Mouse (Mus musculus) neural tube, embryonic 13.5 days (tissue): Measurements from ENCODE around the gene Dnajc1. TPM values are rescaled to one million over a fixed set of nuclear protein-coding genes. Genes with fewer than 3 reads are reported as not detected.

Source experiments
- ATAC-seq: fragments of 200-750 bp; cut with Nextera tagmentation; 2 replicates; pipeline ENCODE4 v1.8.0; 2017; ENCODE audit warnings: low read depth, mild to moderate bottlenecking, moderate TSS enrichment, moderate library complexity
- H3K27ac ChIP-seq: fragments of 300-500 bp; sonication (generic); replicated peaks from 2 replicates; pipeline ENCODE4 v1.5.1; 2015; ENCODE audit warnings: moderate library complexity, mild to moderate bottlenecking, inconsistent platforms
- H3K27me3 ChIP-seq: fragments of 300-500 bp; sonication (generic); 2 replicates; pipeline ENCODE4 v1.6.1; 2015; ENCODE audit warnings: mild to moderate bottlenecking, inconsistent platforms
- H3K36me3 ChIP-seq: fragments of 300-500 bp; sonication (generic); 2 replicates; pipeline ENCODE4 v1.6.1; 2015; ENCODE audit warnings: mild to moderate bottlenecking, inconsistent platforms
- H3K4me1 ChIP-seq: fragments of 300-500 bp; sonication (generic); replicated peaks from 2 replicates; pipeline ENCODE4 v1.6.1; 2015; ENCODE audit warnings: inconsistent platforms
- H3K4me2 ChIP-seq: fragments of 300-500 bp; sonication (generic); 2 replicates; pipeline ENCODE4 v1.6.1; 2015; ENCODE audit warnings: inconsistent platforms, mild to moderate bottlenecking, moderate library complexity
- H3K4me3 ChIP-seq: fragments of 300-500 bp; sonication (generic); 2 replicates; pipeline ENCODE4 v1.5.1; 2015; ENCODE audit warnings: mild to moderate bottlenecking, inconsistent platforms
- H3K9ac ChIP-seq: fragments of 300-500 bp; sonication (generic); 2 replicates; pipeline ENCODE4 v1.6.1; 2015; ENCODE audit warnings: moderate library complexity, mild to moderate bottlenecking, inconsistent platforms
- H3K9me3 ChIP-seq: fragments of 300-500 bp; sonication (generic); 2 replicates; pipeline ENCODE4 v1.6.1; 2016; ENCODE audit warnings: inconsistent platforms
- WGBS: fragments of 180-500 bp; shearing (Covaris S2); methylation state at CpG from one replicate; pipeline ENCODE4 v1.1.7; 2015; 5-methylcytosine and 5-hydroxymethylcytosine counted together
- polyA plus RNA-seq: library from polyadenylated mRNA; unstranded; fragments of >200 nt; fragmentation: Nextera tagmentation; extraction: Ambion mirVana; gene quantifications from 2 replicates; pipeline ENCODE4 v1.2.1, GENCODE M21; 2015

Dnajc1 gene
- polyA plus RNA-seq, 1 experiment from 2014 or later = 23.4 TPM

DNA sequence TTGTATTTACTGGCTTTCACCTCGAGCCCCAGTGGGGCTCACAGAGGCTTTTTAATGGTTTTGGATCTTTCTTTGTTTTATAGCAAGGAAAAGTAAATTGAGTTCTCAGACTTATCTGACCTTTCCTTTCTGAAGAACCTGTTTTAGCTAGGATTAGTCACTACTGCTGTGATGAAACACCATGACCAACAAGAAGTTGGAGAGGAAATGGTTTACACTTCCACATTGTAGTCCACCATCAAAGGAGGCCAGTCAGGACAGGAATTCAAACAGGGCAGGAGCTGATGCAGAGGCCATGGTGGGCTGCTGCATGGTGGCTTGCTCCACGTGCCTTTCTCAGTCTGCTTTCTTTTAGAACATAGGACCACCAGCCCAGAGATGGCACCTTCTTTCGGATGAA is 216.4 kb downstream of the Dnajc1 start:
- Histone ChIP-seq H3K4me3 (no peak overlapping the region), H3K4me1 (no peaks in the 10 kb centered on the region), H3K4me2 (no peak overlapping the region), H3K36me3 (peaks cover 45% of the 10 kb centered on the region), H3K9ac (no peak overlapping the region), H3K27me3 (no peaks in the 10 kb centered on the region), H3K9me3 (no peaks in the 10 kb centered on the region), H3K27ac (no peak overlapping the region)
- WGBS = 90% methylated on average over 3 of the region's 3 CpGs
- ATAC-seq = no peak

DNA sequence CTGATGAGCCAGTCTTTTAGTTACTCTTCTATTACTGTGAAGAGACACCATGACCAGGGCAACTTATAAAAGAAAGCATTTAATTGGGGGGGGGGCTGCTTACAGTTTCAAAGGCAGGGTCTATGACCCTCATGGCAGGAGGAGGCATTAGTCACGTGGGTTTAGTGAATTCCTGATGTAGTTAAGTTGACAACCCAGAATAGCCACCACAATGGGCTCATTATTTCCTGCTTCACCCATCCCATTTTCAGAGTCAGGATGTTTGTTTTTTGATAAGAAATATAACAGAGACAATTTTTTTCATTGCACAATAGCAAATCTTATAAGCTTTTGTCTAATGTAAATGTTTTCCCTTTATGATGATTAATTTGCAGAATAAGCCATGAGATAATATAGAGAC is 217.4 kb downstream of the Dnajc1 start:
- no peak overlapping the region for H3K4me2 ChIP-seq
- H3K36me3 ChIP-seq = peaks cover 42% of the 10 kb centered on the region
- H3K9ac ChIP-seq = no peak overlapping the region
- no peak for ATAC-seq
- no peaks in the 10 kb centered on the region for H3K27me3 ChIP-seq
- no peaks in the 10 kb centered on the region for H3K9me3 ChIP-seq
- H3K4me3 ChIP-seq = no peak overlapping the region
- H3K4me1 ChIP-seq = no peaks in the 10 kb centered on the region
- 45% methylated on average over 1 of the region's 1 CpGs for WGBS
- no peak overlapping the region for H3K27ac ChIP-seq

DNA sequence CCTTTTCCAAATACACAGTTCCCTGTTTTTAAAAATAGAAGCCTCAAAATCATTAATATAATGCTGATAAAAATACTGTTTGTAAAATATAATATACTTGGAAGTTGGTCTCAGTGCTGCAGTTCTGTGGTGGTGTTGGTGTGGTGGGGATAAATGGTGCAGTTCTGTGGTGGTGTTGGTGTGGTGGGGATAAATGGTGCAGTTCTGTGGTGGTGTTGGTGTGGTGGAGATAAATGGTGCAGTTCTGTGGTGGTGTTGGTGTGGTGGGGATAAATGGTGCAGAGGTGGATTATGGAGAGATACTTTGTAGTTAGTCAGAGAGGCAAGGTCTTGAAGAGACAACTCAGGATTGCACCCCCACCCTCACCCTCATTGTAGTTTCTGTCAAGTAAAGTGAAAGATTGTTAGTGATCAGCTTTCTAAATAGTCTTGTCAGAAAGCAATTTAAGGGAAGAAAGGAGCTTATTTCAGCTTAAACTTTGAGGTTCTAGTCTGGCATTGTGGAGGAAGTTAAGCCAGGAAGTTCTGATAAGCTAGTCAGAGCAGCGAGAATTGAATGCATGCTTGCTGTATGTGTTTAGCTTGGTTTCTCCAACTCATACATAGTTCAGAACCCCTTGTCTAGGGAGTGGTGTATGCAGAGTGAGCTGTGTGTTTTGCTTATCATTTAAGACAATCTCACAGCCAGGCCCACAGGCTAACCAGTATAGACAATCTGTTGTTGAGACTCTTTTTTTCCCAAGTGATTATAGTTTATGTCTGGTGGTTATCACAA is 223.3 kb downstream of the Dnajc1 start:
- Histone ChIP-seq H3K4me3 (no peak overlapping the region), H3K27ac (no peak overlapping the region), H3K4me1 (peaks cover 5% of the 10 kb centered on the region), H3K4me2 (no peak overlapping the region), H3K9ac (no peak overlapping the region), H3K36me3 (peaks cover 16% of the 10 kb centered on the region; the same call in 1 of the 2 replicates), H3K27me3 (no peaks in the 10 kb centered on the region), H3K9me3 (no peaks in the 10 kb centered on the region)
- WGBS = 82% methylated on average over 1 of the region's 1 CpGs
- ATAC-seq = no peak

DNA sequence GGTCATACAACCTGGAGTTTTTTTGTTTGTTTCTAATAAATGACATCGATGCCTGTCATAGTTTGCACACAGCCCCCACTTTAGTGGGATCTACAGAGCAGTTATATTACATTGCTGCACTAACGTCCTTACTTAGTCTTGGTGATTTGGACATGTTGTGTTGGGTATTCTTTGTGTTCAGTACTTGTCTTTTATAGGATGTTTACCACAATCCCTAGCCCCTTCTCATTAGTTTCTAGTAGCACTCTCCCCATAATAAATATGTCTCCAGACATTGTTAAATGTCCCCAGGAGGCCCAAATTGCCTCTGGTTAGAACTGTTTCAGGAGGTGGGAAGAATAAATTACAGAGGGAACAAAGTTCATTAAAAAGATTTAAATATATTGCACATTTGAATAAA is 227.1 kb downstream of the Dnajc1 start:
- no peaks in the 10 kb centered on the region for H3K27me3 ChIP-seq
- H3K9me3 ChIP-seq = no peaks in the 10 kb centered on the region
- ATAC-seq = peak; percentile 55
- 46% methylated on average over 2 of the region's 2 CpGs for WGBS
- H3K27ac ChIP-seq = no peak overlapping the region
- no peak overlapping the region for H3K9ac ChIP-seq
- peaks cover 5% of the 10 kb centered on the region for H3K4me1 ChIP-seq
- no peak overlapping the region for H3K4me2 ChIP-seq
- H3K4me3 ChIP-seq = no peak overlapping the region
- H3K36me3 ChIP-seq = peaks cover 20% of the 10 kb centered on the region

DNA sequence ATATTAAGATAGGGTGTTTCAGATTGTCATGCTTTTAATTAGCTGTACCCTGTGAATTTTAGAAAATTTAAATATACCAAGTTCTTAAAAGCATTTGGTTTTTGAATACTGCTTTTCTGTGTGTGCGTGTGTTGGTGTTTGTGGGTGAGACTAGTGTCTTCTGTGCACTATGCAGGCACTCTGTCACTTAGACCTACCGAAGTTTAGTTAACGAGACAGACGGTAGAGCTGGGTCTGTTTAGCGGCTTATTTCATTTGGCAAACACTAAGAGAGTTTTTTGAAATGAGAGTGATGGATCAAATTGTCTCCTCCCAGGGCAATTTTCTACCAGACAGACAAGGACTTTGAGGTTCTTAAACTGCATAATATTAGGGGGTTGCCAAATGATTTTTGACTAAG is 231.6 kb downstream of the Dnajc1 start:
- 89% methylated on average over 5 of the region's 5 CpGs for WGBS
- peaks cover 5% of the 10 kb centered on the region for H3K4me1 ChIP-seq
- H3K4me3 ChIP-seq = no peak overlapping the region
- no peaks in the 10 kb centered on the region for H3K9me3 ChIP-seq
- peaks cover 21% of the 10 kb centered on the region for H3K36me3 ChIP-seq
- H3K27me3 ChIP-seq = no peaks in the 10 kb centered on the region
- ATAC-seq = no peak
- H3K4me2 ChIP-seq = no peak overlapping the region
- no peak overlapping the region for H3K9ac ChIP-seq
- H3K27ac ChIP-seq = no peak overlapping the region

DNA sequence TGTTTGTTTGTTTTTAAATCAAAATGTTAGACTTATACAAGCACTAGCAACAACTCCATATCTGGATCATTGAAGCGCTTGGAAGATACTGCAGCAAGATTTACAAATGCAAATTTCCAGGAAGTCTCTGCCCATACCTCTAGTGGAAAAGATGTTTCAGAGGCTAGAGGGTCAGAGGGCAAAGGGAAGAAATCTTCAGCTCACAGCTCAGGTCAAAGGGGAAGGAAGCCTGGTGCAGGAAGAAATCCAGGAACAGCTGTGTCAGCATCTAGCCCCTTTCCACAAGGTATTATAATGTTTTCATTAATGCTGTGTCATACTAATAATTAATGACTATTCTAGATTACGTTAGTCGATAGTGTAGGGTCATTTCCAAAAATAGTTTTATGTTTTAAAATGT is 233.2 kb downstream of the Dnajc1 start:
- H3K4me1 ChIP-seq = no peaks in the 10 kb centered on the region
- H3K4me2 ChIP-seq = no peak overlapping the region
- H3K9ac ChIP-seq = no peak overlapping the region
- no peak overlapping the region for H3K4me3 ChIP-seq
- WGBS = 79% methylated on average over 3 of the region's 3 CpGs
- no peaks in the 10 kb centered on the region for H3K9me3 ChIP-seq
- no peak overlapping the region for H3K27ac ChIP-seq
- ATAC-seq = no peak
- no peaks in the 10 kb centered on the region for H3K27me3 ChIP-seq
- H3K36me3 ChIP-seq = peaks cover 29% of the 10 kb centered on the region

GRCm38 (mm10) chr2:18156131-18156530 is 236.5 kb downstream of the Dnajc1 start:
- 92% methylated on average over 3 of the region's 3 CpGs for WGBS
- ATAC-seq = no peak
- H3K9ac ChIP-seq = no peak overlapping the region
- no peaks in the 10 kb centered on the region for H3K4me1 ChIP-seq
- H3K36me3 ChIP-seq = peaks cover 25% of the 10 kb centered on the region
- no peaks in the 10 kb centered on the region for H3K27me3 ChIP-seq
- no peak overlapping the region for H3K4me2 ChIP-seq
- H3K9me3 ChIP-seq = no peaks in the 10 kb centered on the region
- no peak overlapping the region for H3K4me3 ChIP-seq
- no peak overlapping the region for H3K27ac ChIP-seq
